Mouse (Mus musculus) myocyte (in vitro differentiated cells): ENCODE measurements around the gene Wdr6. TPM values are rescaled to one million over a fixed set of nuclear protein-coding genes. Genes with fewer than 3 reads are reported as not detected.

Source experiments
- H3K27me3 ChIP-seq: one replicate; pipeline ENCODE4 v1.6.1; 2011; ENCODE audit not compliant: control insufficient read depth, insufficient read depth, insufficient read length
- H3K36me3 ChIP-seq: one replicate; pipeline ENCODE4 v1.6.1; 2011; ENCODE audit not compliant: control insufficient read depth, insufficient read depth
- H3K4me2 ChIP-seq: one replicate; pipeline ENCODE4 v1.6.1; 2011; ENCODE audit warnings: low read depth, control low read depth
- H3K4me3 ChIP-seq: one replicate; pipeline ENCODE4 v1.5.1; 2011; ENCODE audit warnings: mild to moderate bottlenecking, control low read depth, moderate library complexity
- H3K79me2 ChIP-seq: one replicate; pipeline ENCODE4 v1.6.1; 2011; ENCODE audit not compliant: control insufficient read depth, insufficient read depth
- H3ac ChIP-seq: one replicate; pipeline ENCODE4 v1.6.1; 2011; ENCODE audit not compliant: control insufficient read depth, insufficient read length
- CEBPB ChIP-seq: IDR thresholded peaks from 2 replicates; pipeline ENCODE4 v1.6.1; 2011; ENCODE audit warnings: mild to moderate bottlenecking, moderate library complexity; ENCODE audit not compliant: poor library complexity, insufficient read depth, severe bottlenecking
- E2F4 ChIP-seq: IDR thresholded peaks from one replicate; pipeline ENCODE4 v1.6.1; 2011; ENCODE audit warnings: mild to moderate bottlenecking, control low read depth, moderate library complexity; ENCODE audit not compliant: insufficient read depth
- MAX ChIP-seq: IDR thresholded peaks from one replicate; pipeline ENCODE4 v1.6.1; 2011; ENCODE audit warnings: low read depth, mild to moderate bottlenecking, control low read depth
- MYOD1 ChIP-seq, 3 experiments: IDR thresholded peaks; one replicate each; pipeline ENCODE4 v1.6.1; 2011; ENCODE audit warnings: control low read depth in 2 of 3, low read depth in 2 of 3, mild to moderate bottlenecking in 2 of 3, moderate library complexity in 1 of 3; ENCODE audit not compliant: insufficient read length in 2 of 3, control insufficient read depth in 1 of 3
- MYOG ChIP-seq, 3 experiments: IDR thresholded peaks; one replicate each; pipeline ENCODE4 v1.6.1; 2011; ENCODE audit warnings: control low read depth in 2 of 3, low read depth in 2 of 3, mild to moderate bottlenecking in 2 of 3; ENCODE audit not compliant: insufficient read length in 2 of 3, control insufficient read depth in 1 of 3, insufficient read depth in 1 of 3
- POLR2A ChIP-seq: IDR thresholded peaks from one replicate; pipeline ENCODE4 v1.6.1; 2011; ENCODE audit warnings: low read depth, mild to moderate bottlenecking, control low read depth, moderate library complexity; ENCODE audit not compliant: insufficient read length
- POLR2AphosphoS2 ChIP-seq: IDR thresholded peaks from one replicate; pipeline ENCODE4 v1.6.1; 2011; ENCODE audit warnings: low read depth, control low read depth; ENCODE audit not compliant: insufficient read length
- REST ChIP-seq: IDR thresholded peaks from one replicate; pipeline ENCODE4 v1.6.1; 2011; ENCODE audit warnings: mild to moderate bottlenecking, control low read depth, moderate library complexity; ENCODE audit not compliant: insufficient read depth, insufficient read length
- SRF ChIP-seq: IDR thresholded peaks from one replicate; pipeline ENCODE4 v1.6.1; 2011; ENCODE audit warnings: low read depth; ENCODE audit not compliant: control insufficient read depth, insufficient read length
- TCF12 ChIP-seq: IDR thresholded peaks from one replicate; pipeline ENCODE4 v1.6.1; 2011; ENCODE audit warnings: mild to moderate bottlenecking, control low read depth; ENCODE audit not compliant: poor library complexity, insufficient read depth, severe bottlenecking
- TCF3 ChIP-seq: IDR thresholded peaks from one replicate; pipeline ENCODE4 v1.6.1; 2011; ENCODE audit warnings: low read depth, control low read depth; ENCODE audit not compliant: insufficient read length
- USF1 ChIP-seq: IDR thresholded peaks from one replicate; pipeline ENCODE4 v1.6.1; 2011; ENCODE audit warnings: low read depth, mild to moderate bottlenecking, control low read depth, moderate library complexity
- polyA plus RNA-seq: library from polyadenylated mRNA; unstranded; fragments of >200 nt; fragmentation: generic; extraction: Trizol; gene quantifications from one replicate; pipeline ENCODE4 v1.2.1, GENCODE M21; 2012; ENCODE audit warnings: missing spikeins

Wdr6 gene
- polyA plus RNA-seq, 1 experiment: 21.9 TPM

DNA sequence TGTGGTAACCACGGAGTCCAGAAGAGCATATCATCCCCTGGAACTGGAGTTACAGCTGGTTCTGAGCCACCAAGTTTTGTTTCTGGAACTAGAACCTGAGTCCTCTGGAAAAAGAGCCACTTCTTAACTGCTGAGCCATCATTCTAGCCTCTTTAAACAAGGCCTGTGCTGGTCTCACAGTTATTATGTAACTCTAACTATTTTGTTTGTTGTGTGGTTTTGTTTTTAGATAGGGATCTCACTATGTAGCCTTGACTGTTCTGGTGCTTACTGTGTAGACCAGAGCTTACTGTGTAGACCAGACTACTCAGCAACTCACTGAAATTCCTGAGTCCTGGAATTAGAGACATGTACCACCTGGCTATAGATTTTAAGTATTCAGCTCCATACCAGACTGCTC, 31.7 kb downstream of the Wdr6 start:
- TF ChIP-seq USF1: no peak
- no peak for TF ChIP-seq POLR2AphosphoS2
- no peak for TF ChIP-seq E2F4
- TF ChIP-seq MYOG (IDR thresholded peaks at IDR 0.05; ENCODE audit: control insufficient read depth in 1 of 3, insufficient read depth in 1 of 3, insufficient read length in 2 of 3, low read depth in 2 of 3): no peak
- TF ChIP-seq SRF: no peak
- no peak for TF ChIP-seq TCF12
- TF ChIP-seq CEBPB: no peak
- TF ChIP-seq MYOD1 (IDR thresholded peaks at IDR 0.05; ENCODE audit: control insufficient read depth in 1 of 3, insufficient read length in 2 of 3, low read depth in 2 of 3): no peak
- TF ChIP-seq MAX: no peak
- no peak for TF ChIP-seq POLR2A
- no peak for TF ChIP-seq REST
- TF ChIP-seq TCF3: no peak

DNA sequence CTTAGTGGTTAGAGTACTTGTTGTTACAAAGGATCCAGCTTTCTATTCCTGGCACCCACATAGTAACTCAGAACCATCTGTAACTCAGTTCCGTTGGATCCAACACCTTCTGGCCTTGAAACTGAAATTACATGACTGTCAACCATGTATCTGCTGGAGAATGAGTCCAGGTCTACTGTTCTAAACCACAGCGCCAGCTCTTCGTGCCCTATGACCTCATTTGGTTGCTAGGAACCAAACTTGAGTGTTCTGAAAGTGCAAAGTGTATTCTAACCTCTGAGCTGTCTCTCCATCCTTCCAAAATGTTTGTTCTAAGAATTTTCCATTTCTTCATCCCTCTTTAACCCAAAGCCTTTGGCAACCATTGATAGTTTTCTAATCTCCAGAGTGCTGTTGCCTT, 32.6 kb downstream of the Wdr6 start:
- no peak overlapping the region for H3K4me3 ChIP-seq
- H3ac ChIP-seq: no peak overlapping the region
- no peaks in the 10 kb centered on the region for H3K27me3 ChIP-seq
- TF ChIP-seq TCF3 (no peak), REST (no peak), CEBPB (no peak), POLR2AphosphoS2 (no peak), SRF (no peak), MYOD1 (IDR thresholded peaks at IDR 0.05; ENCODE audit: control insufficient read depth in 1 of 3, insufficient read length in 2 of 3, low read depth in 2 of 3) (no peak), TCF12 (no peak), USF1 (no peak), MYOG (IDR thresholded peaks at IDR 0.05; ENCODE audit: control insufficient read depth in 1 of 3, insufficient read depth in 1 of 3, insufficient read length in 2 of 3, low read depth in 2 of 3) (no peak), E2F4 (no peak), MAX (no peak), POLR2A (no peak)
- peaks cover 67% of the 10 kb centered on the region for H3K36me3 ChIP-seq
- H3K79me2 ChIP-seq: peaks cover 47% of the 10 kb centered on the region
- no peak overlapping the region for H3K4me2 ChIP-seq

More for the DNA sequence above, 31.7 kb downstream of the Wdr6 start:
- H3K27me3 ChIP-seq: no peaks in the 10 kb centered on the region
- H3K79me2 ChIP-seq: peaks cover 43% of the 10 kb centered on the region
- H3ac ChIP-seq: no peak overlapping the region
- no peak overlapping the region for H3K4me3 ChIP-seq
- H3K4me2 ChIP-seq: no peak overlapping the region
- H3K36me3 ChIP-seq: peaks cover 70% of the 10 kb centered on the region

DNA sequence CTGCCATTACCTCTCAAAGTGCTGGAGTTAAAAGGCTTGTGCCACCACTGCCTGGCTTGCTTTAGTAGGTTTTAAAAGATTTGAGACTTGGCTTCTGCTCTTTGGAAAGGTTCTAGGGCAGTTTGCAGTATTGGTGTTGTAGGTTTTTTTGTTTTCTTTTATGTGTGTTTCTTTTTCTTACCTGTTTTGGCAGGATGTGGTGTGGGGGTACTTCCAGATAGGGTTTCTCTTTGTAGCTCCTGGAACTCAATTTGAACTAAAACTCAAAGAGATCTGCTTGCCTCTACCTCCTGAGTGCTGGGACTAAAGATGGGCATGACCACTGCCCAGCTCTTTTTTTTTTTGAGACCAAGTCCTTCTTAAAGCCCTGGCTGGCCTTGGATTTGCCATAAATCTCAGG, 37.7 kb downstream of the Wdr6 start:
- Histone ChIP-seq H3K36me3 (peaks cover 55% of the 10 kb centered on the region), H3K27me3 (no peaks in the 10 kb centered on the region), H3K79me2 (peaks cover 31% of the 10 kb centered on the region), H3K4me2 (no peak overlapping the region), H3K4me3 (no peak overlapping the region), H3ac (no peak overlapping the region)
- no peak for TF ChIP-seq SRF
- TF ChIP-seq POLR2A: no peak
- TF ChIP-seq E2F4: no peak
- no peak for TF ChIP-seq MYOD1 (IDR thresholded peaks at IDR 0.05; ENCODE audit: control insufficient read depth in 1 of 3, insufficient read length in 2 of 3, low read depth in 2 of 3)
- TF ChIP-seq POLR2AphosphoS2: no peak
- no peak for TF ChIP-seq TCF3
- no peak for TF ChIP-seq MYOG (IDR thresholded peaks at IDR 0.05; ENCODE audit: control insufficient read depth in 1 of 3, insufficient read depth in 1 of 3, insufficient read length in 2 of 3, low read depth in 2 of 3)
- no peak for TF ChIP-seq TCF12
- no peak for TF ChIP-seq CEBPB
- TF ChIP-seq REST: no peak
- no peak for TF ChIP-seq MAX
- no peak for TF ChIP-seq USF1

DNA sequence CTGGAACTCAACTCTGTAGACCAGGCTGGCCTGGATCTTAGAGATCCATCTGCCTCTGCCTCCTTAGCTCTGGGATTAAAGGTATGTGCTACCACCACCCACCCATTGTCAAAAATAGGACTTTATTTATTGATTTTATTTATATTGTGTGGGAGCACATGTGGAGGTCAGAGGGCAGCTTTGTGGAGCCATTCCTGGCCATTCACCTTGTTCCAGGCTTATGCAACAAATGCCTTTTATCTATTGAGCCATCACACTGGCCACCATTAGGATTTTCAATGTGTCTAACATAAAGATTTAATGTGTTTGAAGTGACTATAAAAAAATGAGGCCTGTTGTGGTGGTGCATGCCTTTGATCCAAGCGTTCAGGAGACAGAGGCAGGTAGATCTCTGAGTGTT, 47.0 kb downstream of the Wdr6 start:
- TF ChIP-seq CEBPB (no peak), POLR2AphosphoS2 (no peak), MYOD1 (IDR thresholded peaks at IDR 0.05; ENCODE audit: control insufficient read depth in 1 of 3, insufficient read length in 2 of 3, low read depth in 2 of 3) (no peak), TCF3 (no peak), POLR2A (no peak), TCF12 (no peak), SRF (no peak), MYOG (IDR thresholded peaks at IDR 0.05; ENCODE audit: control insufficient read depth in 1 of 3, insufficient read depth in 1 of 3, insufficient read length in 2 of 3, low read depth in 2 of 3) (no peak), E2F4 (no peak)
- Histone ChIP-seq H3K4me3 (no peak overlapping the region), H3ac (no peak overlapping the region), H3K4me2 (no peak overlapping the region), H3K36me3 (peaks cover 66% of the 10 kb centered on the region), H3K79me2 (peaks cover 32% of the 10 kb centered on the region), H3K27me3 (no peaks in the 10 kb centered on the region)

DNA sequence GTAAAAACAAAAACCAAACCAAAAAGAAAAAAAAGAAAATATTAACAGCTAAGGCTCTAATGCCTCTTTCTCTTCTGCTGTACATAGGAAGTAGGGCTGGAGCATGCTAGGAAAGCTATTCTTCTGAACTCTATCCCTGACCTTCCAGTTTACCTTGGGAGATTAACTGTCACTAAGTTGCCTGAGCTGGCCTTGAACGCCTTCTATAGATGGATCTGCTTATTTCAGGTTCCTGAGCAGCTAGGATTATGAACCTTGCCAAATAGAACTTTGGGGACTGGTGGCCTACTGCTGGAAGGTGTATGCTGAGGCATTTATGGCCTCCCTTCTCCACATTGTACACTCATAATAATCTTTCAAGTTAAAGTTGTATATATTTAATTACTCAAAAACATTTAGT, 47.6 kb downstream of the Wdr6 start:
- H3K27me3 ChIP-seq: no peaks in the 10 kb centered on the region
- H3K79me2 ChIP-seq: peaks cover 32% of the 10 kb centered on the region
- no peak overlapping the region for H3K4me3 ChIP-seq
- H3ac ChIP-seq: no peak overlapping the region
- H3K36me3 ChIP-seq: peaks cover 60% of the 10 kb centered on the region
- no peak for TF ChIP-seq MYOD1 (IDR thresholded peaks at IDR 0.05; ENCODE audit: control insufficient read depth in 1 of 3, insufficient read length in 2 of 3, low read depth in 2 of 3)
- TF ChIP-seq REST: no peak
- TF ChIP-seq E2F4: no peak
- no peak for TF ChIP-seq POLR2A
- TF ChIP-seq CEBPB: no peak
- no peak for TF ChIP-seq USF1
- TF ChIP-seq POLR2AphosphoS2: no peak
- no peak for TF ChIP-seq MAX
- TF ChIP-seq TCF12: no peak
- TF ChIP-seq TCF3: no peak
- no peak for TF ChIP-seq SRF
- no peak for TF ChIP-seq MYOG (IDR thresholded peaks at IDR 0.05; ENCODE audit: control insufficient read depth in 1 of 3, insufficient read depth in 1 of 3, insufficient read length in 2 of 3, low read depth in 2 of 3)
- H3K4me2 ChIP-seq: no peak overlapping the region
